In genomic region chr2:169919111-169919695, GRCm38 (mm10) we compare ENCODE assay signal across 25 mouse cellular contexts.
A peak's percentile ranks its signal among the peaks of the same experiment; 100 is the strongest.
DNase-seq lines count a peak whose midpoint lies in the region; ATAC-seq and TF ChIP-seq lines count a peak whose summit lies in the region.
"Had no signal": no experiment of that assay in that cellular context is flagged by ENCODE, and none has a peak within 500 bp of the region (broad histone marks: within the 10 kb centered on the region; RNA-seq: fewer than 3 reads in every experiment).

No protein-coding gene starts in this region.

- peak; percentile 51 for ATAC-seq in Patski
- ATAC-seq: hindbrain, postnatal 0 days; intestine, embryonic 16.5 days had no signal

- peaks cover 10% of the 10 kb centered on the region; the same call in 1 of the 2 replicates for H3K4me1 ChIP-seq in brown adipose tissue, adult 24 weeks (ENCODE audit: control insufficient read depth, insufficient read depth, insufficient read length, low read length)
- H3K4me1 ChIP-seq: embryonic facial prominence, embryonic 12.5 days; forebrain, embryonic 12.5 days; liver, embryonic 13.5 days had no signal

- POLR2A ChIA-PET in Patski (lab: Charles Lee) = no interaction called here

- intact Hi-C loops in gastrocnemius, adult 2 months (cut with DNase I) = no loop called here

- H3K27ac ChIP-seq in brown adipose tissue, adult 24 weeks (replicated peaks; ENCODE audit: low read depth, low read length) = peak overlapping the region; percentile 36; the same call in 1 of the 2 replicates
- no peak overlapping the region for H3K27ac ChIP-seq in gastrocnemius, adult 2 months
- H3K27ac ChIP-seq: embryonic facial prominence, embryonic 12.5 days; forebrain, embryonic 12.5 days; heart, adult 2 months; heart, embryonic 13.5 days; hindbrain, postnatal 0 days; limb, embryonic 13.5 days; liver, embryonic 13.5 days had no signal

- TF ChIP-seq CTCF in Patski (IDR thresholded peaks at IDR 0.05) = no peak
- TF ChIP-seq CTCF in gastrocnemius, adult 2 months (IDR thresholded peaks at IDR 0.05) = no peak

- CTCF ChIA-PET in Patski (lab: Charles Lee) = interaction anchor here (1.2 kb wide), 1 partner anchor 93 kb away, joined by 3 read pairs; no protein-coding TSS in a partner anchor

- in situ Hi-C loops in Patski (cut with MboI; ENCODE audit: low pct_unique_long_range_greater_than_20kb) = no loop called here

- no peak overlapping the region for H3K4me3 ChIP-seq in brown adipose tissue, adult 24 weeks (ENCODE audit: insufficient read depth, low read depth, low read length)
- no peak overlapping the region for H3K4me3 ChIP-seq in gastrocnemius, adult 2 months
- H3K4me3 ChIP-seq: embryonic facial prominence, embryonic 12.5 days; forebrain, embryonic 12.5 days; heart, adult 2 months; heart, embryonic 13.5 days; limb, embryonic 13.5 days; liver, embryonic 13.5 days had no signal

- H3K27me3 ChIP-seq in Patski = no peaks in the 10 kb centered on the region
- H3K27me3 ChIP-seq: embryonic facial prominence, embryonic 12.5 days; heart, embryonic 13.5 days; limb, embryonic 13.5 days; liver, embryonic 13.5 days had no signal

- DNase-seq in adrenal gland, adult 8-10 months = peak; percentile 49
- no peak for DNase-seq in adrenal gland, adult 18-20 months (ENCODE audit: low spot score in 2 of 2)
- DNase-seq in ovary, adult 18-20 months (ENCODE audit: low spot score) = peak; percentile 73
- no peak for DNase-seq in ovary, postnatal 10 days (ENCODE audit: low spot score)
- no peak for DNase-seq in Patski (ENCODE audit: low read depth, low spot score)
- no peak for DNase-seq in gastrocnemius, adult 2 months
- DNase-seq in urinary bladder, postnatal 4 days (ENCODE audit: low spot score in 2 of 2) = no peak
- DNase-seq: cerebellum, adult 2 months; cerebellum, postnatal 25 days; gastrocnemius, postnatal 36 days; heart, adult 2 months; heart, postnatal 14 days; liver, embryonic 13.5 days; lung, adult 2 months; lung, postnatal 14 days; right cerebral cortex, postnatal 14 days; thymus, adult 18-20 months; thymus, postnatal 4 days had no signal

Comparison
In these comparisons a context has a peak if more than half of its experiments do, and no peak if none do; other contexts are left out.
1. DNase-seq: peak in adrenal gland, adult 8-10 months (single experiment) and ovary, adult 18-20 months (single experiment); none in adrenal gland, adult 18-20 months (0 of 2), ovary, postnatal 10 days (single experiment), Patski (single experiment), gastrocnemius, adult 2 months (single experiment) and urinary bladder, postnatal 4 days (0 of 2).